Mouse (Mus musculus): Measurements from ENCODE around the gene Pitx2.

Pitx2 gene

GRCm38 (mm10) chr3:129202871-129203740, 3.4 kb downstream of the Pitx2 start:
- no peak for DNase-seq

- DNase-seq: no peak
Measured at GRCm38 (mm10) chr3:129203761-129204440, 4.2 kb downstream of the Pitx2 start.

- peak; percentile 58 to 70 for DNase-seq
Measured at GRCm38 (mm10) chr3:129204441-129205313, 5.0 kb downstream of the Pitx2 start.

GRCm38 (mm10) chr3:129205481-129206175, 6.0 kb downstream of the Pitx2 start:
- no peak for DNase-seq

GRCm38 (mm10) chr3:129206776-129207175, 7.1 kb downstream of the Pitx2 start:
- no peak for DNase-seq

GRCm38 (mm10) chr3:129207231-129208030, 7.8 kb downstream of the Pitx2 start:
- DNase-seq: no peak

- no peak for DNase-seq
Measured at GRCm38 (mm10) chr3:129208031-129208380, 8.3 kb downstream of the Pitx2 start.

GRCm38 (mm10) chr3:129208421-129208820, 8.7 kb downstream of the Pitx2 start:
- DNase-seq: no peak

GRCm38 (mm10) chr3:129209266-129209665, 9.6 kb downstream of the Pitx2 start:
- no peak for DNase-seq

- DNase-seq: no peak
Measured at GRCm38 (mm10) chr3:129209771-129210170, 10.1 kb downstream of the Pitx2 start.

- no peak for DNase-seq
Measured at GRCm38 (mm10) chr3:129212038-129212645, 12.5 kb downstream of the Pitx2 start.

- no peak for DNase-seq
Measured at GRCm38 (mm10) chr3:129212807-129213206, 13.1 kb downstream of the Pitx2 start.

- DNase-seq: peak; percentile 82 to 92
Measured at GRCm38 (mm10) chr3:129213633-129214145, 14.0 kb downstream of the Pitx2 start.

GRCm38 (mm10) chr3:129214146-129214665, 14.5 kb downstream of the Pitx2 start:
- DNase-seq: peak in 1 of 2 experiments; percentile 55

- DNase-seq: no peak
Measured at GRCm38 (mm10) chr3:129214666-129215161, 15.0 kb downstream of the Pitx2 start.

GRCm38 (mm10) chr3:129215241-129215750, 15.6 kb downstream of the Pitx2 start:
- no peak for DNase-seq

- DNase-seq: peak in 1 of 2 experiments; percentile 60
Measured at GRCm38 (mm10) chr3:129215751-129216331, 16.2 kb downstream of the Pitx2 start.

- DNase-seq: no peak
Measured at GRCm38 (mm10) chr3:129216491-129216890, 16.8 kb downstream of the Pitx2 start.

- DNase-seq: peak in 1 of 2 experiments; percentile 75
Measured at GRCm38 (mm10) chr3:129216911-129217561, 17.4 kb downstream of the Pitx2 start.

Data from kidney, postnatal 25 days (tissue).